Mouse (Mus musculus): ENCODE measurements around the gene Cdh5.
"Not testable (repeated sequence)": the region's sequence is repeated elsewhere in the genome, so short reads cannot be mapped to it uniquely, and the experiment has no call there.

Cdh5 gene

GRCm38 (mm10) chr8:104101415-104101814, at the start of gene Cdh5:
Gene Cdh5, plus strand, starts transcription at chr8:104101625.
- DNase-seq (ENCODE audit: low spot score): no peak

- no peak for DNase-seq (ENCODE audit: low spot score)
Observed at GRCm38 (mm10) chr8:104059922-104060321, 41.5 kb upstream of the Cdh5 start.

DNA sequence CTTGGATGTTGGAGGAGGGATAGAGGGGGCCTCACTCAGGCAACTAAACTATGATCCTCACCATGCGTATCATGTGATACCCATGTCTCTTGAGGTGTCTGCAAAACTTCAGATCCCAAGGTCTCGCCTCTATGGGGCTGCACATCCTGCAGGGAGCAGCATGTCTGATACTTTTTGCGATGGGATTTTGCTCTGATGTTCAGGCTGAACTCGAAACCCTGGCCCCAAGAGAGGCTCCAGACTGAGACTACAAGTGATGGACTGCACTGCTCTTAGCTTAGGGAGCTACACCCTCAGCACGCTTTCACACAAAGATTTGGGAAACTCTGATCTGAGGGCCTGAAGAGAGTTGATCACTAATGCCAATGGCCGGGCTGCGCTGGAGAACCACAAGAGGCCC, 41.0 kb upstream of the Cdh5 start:
- no peak for DNase-seq (ENCODE audit: low spot score)

DNA sequence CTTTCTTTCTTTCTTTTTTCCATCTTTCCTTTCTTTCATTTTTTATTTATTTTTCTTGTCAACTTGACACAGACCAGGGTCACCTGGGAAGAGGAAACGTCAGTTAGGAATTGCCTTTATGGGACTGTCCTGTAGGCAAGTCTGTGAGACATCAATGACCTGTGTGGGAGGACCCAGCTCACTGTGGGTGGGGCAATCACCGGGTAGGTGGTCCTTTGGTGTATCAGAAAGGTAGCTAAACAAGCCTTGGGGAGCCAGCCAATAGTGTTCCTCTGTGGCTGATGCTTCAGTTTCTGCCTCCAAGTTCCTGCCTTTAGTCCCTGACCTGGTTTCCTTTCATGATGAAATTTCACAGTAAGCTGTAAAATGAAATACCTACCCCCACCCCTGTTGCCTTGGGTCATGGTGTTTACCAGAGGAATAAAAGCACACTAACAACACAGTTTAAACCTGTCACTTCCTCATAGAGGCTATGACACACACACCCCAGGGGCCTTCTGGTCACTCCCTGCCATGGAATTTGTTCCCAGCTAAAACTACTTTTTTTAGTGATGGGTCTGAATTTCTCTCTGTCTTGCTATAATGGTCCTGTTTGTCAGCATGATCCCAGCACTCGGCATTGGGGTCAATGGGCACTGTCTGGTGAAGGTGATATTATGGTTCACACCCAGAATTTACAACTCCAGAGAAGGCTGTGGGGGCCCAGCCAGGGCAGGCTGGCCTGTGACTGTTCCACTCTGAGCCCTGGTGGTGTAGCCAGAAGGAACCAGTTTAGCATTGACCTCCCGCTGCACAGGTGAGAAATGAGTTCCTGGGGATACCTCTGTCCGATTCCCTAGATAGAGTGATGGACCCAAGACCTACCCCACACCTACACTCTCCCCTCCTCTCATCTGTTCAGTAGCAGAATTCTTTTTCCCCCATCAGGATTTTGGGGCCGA, 40.1 kb upstream of the Cdh5 start:
- DNase-seq (ENCODE audit: low spot score): no peak

GRCm38 (mm10) chr8:104061989-104062820, 39.2 kb upstream of the Cdh5 start:
- no peak for DNase-seq (ENCODE audit: low spot score)

- DNase-seq (ENCODE audit: low spot score): no peak
Observed at GRCm38 (mm10) chr8:104065223-104065622, 36.2 kb upstream of the Cdh5 start.

DNA sequence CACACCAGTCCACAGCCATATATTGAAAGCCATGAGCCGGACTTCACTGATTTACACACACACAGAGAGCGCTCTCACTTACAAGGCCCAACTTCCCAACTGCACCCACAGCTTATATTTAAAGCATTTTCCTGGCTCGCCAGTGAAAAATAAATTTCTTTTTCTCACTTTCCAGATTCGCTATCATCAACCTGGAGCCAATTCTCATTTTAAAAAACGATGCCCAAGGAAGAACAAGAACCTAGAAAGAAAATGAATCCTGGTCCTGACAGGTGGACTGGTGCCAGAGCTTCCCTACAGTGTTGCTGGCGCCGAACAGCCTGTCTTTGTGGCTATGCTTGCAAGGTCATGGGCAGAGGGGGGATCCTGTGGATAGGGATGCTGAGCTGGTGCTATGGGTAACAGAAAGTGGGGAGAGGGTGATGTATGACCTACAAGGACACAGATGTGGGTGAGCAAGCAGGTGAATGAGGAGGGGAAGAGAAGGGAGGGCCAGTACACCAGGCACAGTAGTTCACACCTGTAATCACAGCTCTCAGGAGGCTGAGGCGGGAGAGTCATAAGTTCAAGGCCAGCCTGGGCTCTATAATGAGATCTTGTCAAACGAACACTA, 35.4 kb upstream of the Cdh5 start:
- no peak for DNase-seq (ENCODE audit: low spot score)

DNA sequence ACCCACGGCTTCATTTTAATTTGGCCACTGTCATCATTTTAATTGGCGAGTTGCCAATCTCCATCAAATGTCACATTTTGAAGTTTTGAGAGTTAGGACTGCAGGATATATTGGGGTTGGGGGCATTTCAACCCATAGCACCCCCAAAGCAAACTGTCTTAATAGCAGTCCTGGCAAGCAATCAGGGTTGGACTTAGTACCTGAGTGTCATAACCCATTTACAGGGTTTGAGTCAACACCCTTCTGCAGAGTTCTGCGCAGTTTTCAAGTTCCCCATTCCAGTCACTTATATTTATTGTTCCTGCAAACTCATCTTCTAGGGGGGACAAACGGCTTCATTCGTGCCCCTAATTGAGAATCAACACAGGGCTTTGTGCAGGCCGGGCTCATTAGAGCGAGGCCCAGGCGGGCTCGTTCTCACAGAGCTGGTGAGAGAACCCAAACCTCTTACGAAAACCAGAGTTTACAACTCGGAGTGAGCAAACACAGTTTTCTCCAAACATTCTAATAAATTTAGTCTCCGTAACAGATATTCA, 34.0 kb upstream of the Cdh5 start:
- DNase-seq (ENCODE audit: low spot score): no peak

- DNase-seq (ENCODE audit: low spot score): no peak
Observed at GRCm38 (mm10) chr8:104068421-104069035, 32.9 kb upstream of the Cdh5 start.

- not testable (repeated sequence) for DNase-seq (ENCODE audit: low spot score)
Observed at GRCm38 (mm10) chr8:104070201-104070865, 31.1 kb upstream of the Cdh5 start.

DNA sequence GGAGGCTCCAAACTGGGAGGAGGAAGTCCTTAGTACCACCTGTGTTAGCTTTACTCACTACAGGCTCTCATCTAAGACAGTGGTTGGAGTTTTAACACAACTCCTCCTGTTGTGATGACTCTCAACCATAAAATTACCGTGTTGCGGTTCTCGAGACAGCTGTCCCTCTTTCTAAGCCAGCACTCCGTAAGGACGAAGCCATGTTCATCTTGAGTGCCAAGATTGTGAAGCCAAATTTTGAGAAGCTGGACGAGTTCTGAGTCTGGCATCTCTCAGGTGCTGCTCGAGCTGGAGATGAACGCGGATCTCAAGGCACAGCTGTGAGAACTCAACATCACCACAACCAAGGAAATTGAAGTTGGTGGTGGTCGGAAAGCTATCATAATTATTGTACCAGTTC, 30.5 kb upstream of the Cdh5 start:
- no peak for DNase-seq (ENCODE audit: low spot score)

GRCm38 (mm10) chr8:104075079-104075478, 26.3 kb upstream of the Cdh5 start:
- DNase-seq (ENCODE audit: low spot score): no peak

GRCm38 (mm10) chr8:104076541-104077412, 24.6 kb upstream of the Cdh5 start:
- DNase-seq (ENCODE audit: low spot score): no peak

DNA sequence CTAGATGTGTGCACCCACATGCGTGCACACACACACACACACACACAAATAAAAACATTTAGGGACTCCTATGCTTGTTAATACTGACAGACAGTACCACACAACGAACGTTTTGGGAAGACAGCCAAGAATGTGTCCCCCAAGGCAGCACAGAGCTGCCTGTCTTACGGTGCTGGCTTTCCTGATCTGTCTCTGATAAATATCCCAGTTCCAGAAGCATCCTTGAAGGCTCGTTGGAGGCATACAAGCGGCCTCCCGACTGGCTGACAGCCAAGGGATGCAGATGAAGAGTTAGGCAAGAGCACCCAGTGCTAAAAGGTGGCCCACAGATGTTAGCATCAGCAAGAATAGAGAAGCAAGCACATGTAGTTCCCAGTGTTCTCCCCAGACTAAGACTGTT, 23.3 kb upstream of the Cdh5 start:
- DNase-seq (ENCODE audit: low spot score): no peak

- no peak for DNase-seq (ENCODE audit: low spot score)
Observed at GRCm38 (mm10) chr8:104085281-104085680, 16.1 kb upstream of the Cdh5 start.

GRCm38 (mm10) chr8:104086615-104087014, 14.8 kb upstream of the Cdh5 start:
- DNase-seq (ENCODE audit: low spot score): no peak

DNA sequence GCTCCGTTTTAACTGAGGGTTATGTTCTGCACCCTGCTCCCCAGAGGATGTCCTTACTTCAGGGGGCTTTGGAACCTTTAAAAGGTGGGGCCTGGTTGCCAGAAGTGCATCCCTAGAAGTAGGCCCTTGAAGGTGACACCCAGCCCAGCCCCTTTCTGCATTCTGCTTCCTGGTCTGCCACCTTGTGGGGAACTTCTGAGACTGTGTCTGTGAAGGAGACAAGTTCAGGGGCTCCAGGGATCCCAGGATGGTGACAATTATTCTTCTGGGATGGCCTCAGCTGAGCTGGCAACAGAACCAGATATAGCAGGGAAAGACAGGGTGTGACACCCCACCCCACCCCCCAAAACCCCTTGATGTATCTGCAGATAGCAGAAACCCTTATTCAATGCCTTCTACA, 14.3 kb upstream of the Cdh5 start:
- no peak for DNase-seq (ENCODE audit: low spot score)

- not testable (repeated sequence) for DNase-seq (ENCODE audit: low spot score)
Observed at GRCm38 (mm10) chr8:104087878-104088277, 13.5 kb upstream of the Cdh5 start.

DNA sequence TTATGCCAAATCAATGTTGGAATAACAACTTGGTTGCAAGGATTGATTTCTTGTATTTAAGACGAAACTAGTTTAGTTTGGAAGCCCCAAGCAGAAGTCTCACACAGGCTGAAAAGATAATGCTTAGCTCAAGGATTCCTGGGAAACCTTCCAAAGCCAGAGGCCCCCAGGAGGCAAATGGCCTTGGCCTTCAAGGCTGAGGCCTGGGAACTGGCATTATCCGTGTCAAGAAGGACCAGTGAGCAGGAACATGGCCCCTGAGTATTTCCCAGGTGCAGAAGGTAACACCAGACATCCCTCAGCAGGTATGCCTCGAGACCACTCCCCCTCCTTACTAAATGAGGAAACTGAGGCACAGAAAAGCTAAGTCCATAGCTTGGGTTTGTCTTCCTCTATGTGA, 12.5 kb upstream of the Cdh5 start:
- no peak for DNase-seq (ENCODE audit: low spot score)

Measured in left cerebral cortex, adult 11 months (tissue).